Mouse (Mus musculus) ES-Bruce4 (cell line): ENCODE results near the gene Dact2. TPM values are rescaled to one million over a fixed set of nuclear protein-coding genes. Genes with fewer than 3 reads are reported as not detected.

ENCODE experiments used
- H3K27ac ChIP-seq: 2 replicates; pipeline ENCODE4 v1.5.1; 2012; ENCODE audit warnings: low read length, inconsistent platforms; ENCODE audit not compliant: insufficient read depth
- H3K27me3 ChIP-seq: 2 replicates; pipeline ENCODE4 v1.6.1; 2012; ENCODE audit warnings: mild to moderate bottlenecking, low read length, inconsistent platforms; ENCODE audit not compliant: control insufficient read depth, poor library complexity, insufficient read depth, severe bottlenecking
- H3K36me3 ChIP-seq: 2 replicates; pipeline ENCODE4 v1.6.1; 2012; ENCODE audit warnings: inconsistent platforms, mild to moderate bottlenecking, low read length, moderate library complexity; ENCODE audit not compliant: control insufficient read depth, poor library complexity, insufficient read depth, severe bottlenecking
- H3K4me1 ChIP-seq: one replicate; pipeline ENCODE4 v1.8.1; 2011; ENCODE audit warnings: low read length; ENCODE audit not compliant: control insufficient read depth, insufficient read depth
- H3K4me3 ChIP-seq: 2 replicates; pipeline ENCODE4 v1.5.1; 2011; ENCODE audit warnings: low read depth, mild to moderate bottlenecking, low read length
- H3K9ac ChIP-seq: 2 replicates; pipeline ENCODE4 v1.6.1; 2012; ENCODE audit warnings: low read depth, mild to moderate bottlenecking, inconsistent platforms; ENCODE audit not compliant: poor library complexity, severe bottlenecking
- H3K9me3 ChIP-seq: replicated peaks from 2 replicates; pipeline ENCODE4 v1.6.1; 2012; ENCODE audit warnings: mild to moderate bottlenecking, low read length, inconsistent platforms; ENCODE audit not compliant: control insufficient read depth, poor library complexity, insufficient read depth, severe bottlenecking
- CTCF ChIP-seq: IDR thresholded peaks from one replicate; pipeline ENCODE4 v1.8.1; 2011; ENCODE audit warnings: low read depth, low read length
- EP300 ChIP-seq: IDR thresholded peaks from 2 replicates; pipeline ENCODE4 v1.6.1; 2011; ENCODE audit warnings: low read depth, low read length; ENCODE audit not compliant: insufficient read depth
- POLR2A ChIP-seq: IDR thresholded peaks from one replicate; pipeline ENCODE4 v1.8.1; 2011; ENCODE audit warnings: low read length; ENCODE audit not compliant: insufficient read depth
- polyA plus RNA-seq: library from polyadenylated mRNA; stranded (reverse); fragments of >200 nt; gene quantifications from 2 replicates; pipeline ENCODE4 v1.2.4, GENCODE M21; 2011; ENCODE audit warnings: low read depth; ENCODE audit not compliant: missing spikeins, insufficient read depth, insufficient read length

Dact2 gene
- polyA plus RNA-seq, 1 experiment = 15.8 TPM

GRCm38 (mm10) chr17:14177018-14177417, 27.1 kb downstream of the Dact2 start:
- no peaks in the 10 kb centered on the region for H3K9me3 ChIP-seq
- H3K9ac ChIP-seq = no peak overlapping the region
- H3K27me3 ChIP-seq = no peaks in the 10 kb centered on the region
- H3K4me1 ChIP-seq = peaks cover 10% of the 10 kb centered on the region
- no peak overlapping the region for H3K27ac ChIP-seq
- TF ChIP-seq CTCF = no peak
- TF ChIP-seq EP300 = no peak
- no peak for TF ChIP-seq POLR2A
- H3K36me3 ChIP-seq = no peaks in the 10 kb centered on the region
- H3K4me3 ChIP-seq = no peak overlapping the region

- Histone ChIP-seq H3K27me3 (no peaks in the 10 kb centered on the region), H3K27ac (no peak overlapping the region), H3K9ac (no peak overlapping the region), H3K4me1 (peaks cover 10% of the 10 kb centered on the region), H3K9me3 (no peaks in the 10 kb centered on the region), H3K36me3 (no peaks in the 10 kb centered on the region), H3K4me3 (no peak overlapping the region)
- TF ChIP-seq EP300 = no peak
- no peak for TF ChIP-seq CTCF
- TF ChIP-seq POLR2A = no peak
These were observed 28.4 kb downstream of the Dact2 start for GRCm38 (mm10) chr17:14175704-14176103.

DNA sequence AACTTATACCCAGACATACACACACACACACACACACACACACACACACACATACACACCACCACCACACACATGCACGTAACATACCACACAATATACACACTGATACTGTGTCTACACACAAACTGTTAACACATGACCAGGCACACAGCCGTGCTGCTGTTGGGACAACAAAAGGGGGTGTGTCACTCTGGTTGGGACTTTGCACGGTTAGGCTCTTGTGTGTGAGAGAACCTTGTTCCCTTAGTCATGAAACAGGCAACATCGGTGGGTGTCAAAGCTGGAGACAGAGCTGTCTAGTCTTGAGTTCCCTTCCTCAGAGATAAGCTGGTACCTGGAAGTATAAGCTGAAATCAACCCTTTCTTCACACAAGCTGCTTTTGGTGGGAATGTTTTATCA, 29.1 kb downstream of the Dact2 start:
- no peak overlapping the region for H3K9ac ChIP-seq
- peaks cover 13% of the 10 kb centered on the region for H3K4me1 ChIP-seq
- no peaks in the 10 kb centered on the region for H3K36me3 ChIP-seq
- H3K27me3 ChIP-seq = no peaks in the 10 kb centered on the region
- H3K9me3 ChIP-seq = no peaks in the 10 kb centered on the region
- H3K4me3 ChIP-seq = no peak overlapping the region
- H3K27ac ChIP-seq = no peak overlapping the region
- TF ChIP-seq EP300 (no peak), CTCF (no peak), POLR2A (no peak)

GRCm38 (mm10) chr17:14174401-14174800, 29.7 kb downstream of the Dact2 start:
- no peaks in the 10 kb centered on the region for H3K36me3 ChIP-seq
- H3K9me3 ChIP-seq = no peaks in the 10 kb centered on the region
- no peak overlapping the region for H3K9ac ChIP-seq
- H3K27me3 ChIP-seq = no peaks in the 10 kb centered on the region
- TF ChIP-seq POLR2A (no peak), CTCF (no peak), EP300 (no peak)
- no peak overlapping the region for H3K4me3 ChIP-seq
- no peak overlapping the region for H3K27ac ChIP-seq
- H3K4me1 ChIP-seq = peaks cover 17% of the 10 kb centered on the region

- no peak overlapping the region for H3K27ac ChIP-seq
- no peak overlapping the region for H3K4me3 ChIP-seq
- H3K9ac ChIP-seq = no peak overlapping the region
- peaks cover 20% of the 10 kb centered on the region for H3K4me1 ChIP-seq
- TF ChIP-seq POLR2A (no peak), CTCF (no peak), EP300 (no peak)
- H3K36me3 ChIP-seq = no peaks in the 10 kb centered on the region
- H3K27me3 ChIP-seq = no peaks in the 10 kb centered on the region
- H3K9me3 ChIP-seq = no peaks in the 10 kb centered on the region
These were observed 30.6 kb downstream of the Dact2 start for GRCm38 (mm10) chr17:14173459-14173858.

GRCm38 (mm10) chr17:14172731-14173130, 31.4 kb downstream of the Dact2 start:
- Histone ChIP-seq H3K27ac (no peak overlapping the region), H3K4me1 (peaks cover 20% of the 10 kb centered on the region), H3K9ac (no peak overlapping the region), H3K4me3 (no peak overlapping the region), H3K36me3 (no peaks in the 10 kb centered on the region), H3K27me3 (no peaks in the 10 kb centered on the region), H3K9me3 (no peaks in the 10 kb centered on the region)
- TF ChIP-seq POLR2A (no peak), CTCF (no peak), EP300 (no peak)
